Mouse (Mus musculus) left cerebral cortex, adult 2 months (tissue): Measurements from ENCODE around the gene Muc15. TPM values are rescaled to one million over a fixed set of nuclear protein-coding genes. Genes with fewer than 3 reads are reported as not detected.

Experiments
- DNase-seq, 2 experiments: peaks; one replicate each; pipeline ENCODE4 v3.0.0; 2021 to 2022; ENCODE audit warnings: low spot score in 2 of 2, mixed read lengths in 1 of 2; ENCODE audit errors: extremely low spot score in 1 of 2
- H3K27ac ChIP-seq: fragments of 200-600 bp; 2 replicates; pipeline ENCODE4 v1.8.1; 2022
- H3K4me3 ChIP-seq: fragments of 200-600 bp; 2 replicates; pipeline ENCODE4 v1.8.1; 2022
- CTCF ChIP-seq: fragments of 200-600 bp; IDR thresholded peaks from 2 replicates; pipeline ENCODE4 v1.8.1; 2022; ENCODE audit warnings: antibody characterized with exemption, mild to moderate bottlenecking, moderate library complexity
- intact Hi-C: fragments of 180-260 bp; cut with DNase I; formaldehyde crosslinking; loops from one replicate; pipeline ENCODE4 v1.15.1; 2025
- long read RNA-seq, 2 experiments: library from polyadenylated mRNA; stranded (forward); transcript quantifications; one replicate each; pipeline ENCODE4 v2.0.0; 2021; ENCODE audit warnings: borderline mapping rate in 2 of 2
- total RNA-seq, 2 experiments: library from RNA; stranded (reverse); gene quantifications; 2 replicates each; pipeline ENCODE4 v1.2.3; 2021

The Muc15 gene
- total RNA-seq, result under 1 TPM; 0.11 to 0.12 TPM
- long read RNA-seq, experiment 1, result 0 reads
- long read RNA-seq, experiment 2, result 0 reads

DNA sequence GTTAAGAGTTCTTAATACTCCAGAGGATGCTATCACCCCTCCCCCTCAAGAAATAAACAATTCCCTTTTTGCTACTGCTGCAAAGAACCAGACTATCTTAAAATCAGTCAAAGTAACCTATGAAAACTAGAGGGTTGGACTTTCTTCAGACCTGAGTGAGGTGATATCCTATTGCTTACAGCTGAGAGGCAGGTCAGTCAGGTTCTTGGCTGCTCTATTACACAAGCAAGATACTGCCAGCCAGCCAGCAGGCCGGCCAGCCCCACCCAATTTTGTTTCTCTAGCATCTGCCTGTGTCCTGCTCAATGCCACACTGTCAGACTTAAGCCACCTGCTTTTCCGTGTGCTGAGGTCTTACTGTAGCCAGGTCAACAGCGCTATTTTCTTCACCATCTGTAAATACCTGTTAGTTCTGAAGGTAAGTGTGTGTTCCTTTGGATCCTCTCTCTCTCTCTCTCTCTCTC, at the start of gene Muc15:
Gene Muc15 (plus strand): TSS at position 51 of the 464 bp plus-strand sequence.
- no peak for TF ChIP-seq CTCF

GRCm38 (mm10) chr2:110709436-110709835, 11.7 kb upstream of the Muc15 start:
- H3K4me3 ChIP-seq, result no peak overlapping the region
- intact Hi-C loops, result no loop called here
- no peak for TF ChIP-seq CTCF
- peak overlapping the region; percentile 82 for H3K27ac ChIP-seq
- no peak for DNase-seq

More for the DNA sequence above, at the start of gene Muc15:
- intact Hi-C loops, result loop anchor here (10.0 kb wide), 1 partner anchor 223 kb away; no protein-coding TSS in a partner anchor
- Histone ChIP-seq H3K4me3 (no peak within 1 kb of the TSS), H3K27ac (peak within 1 kb of the TSS; percentile 41; the same call in 1 of the 2 replicates)
- no peak for DNase-seq

DNA sequence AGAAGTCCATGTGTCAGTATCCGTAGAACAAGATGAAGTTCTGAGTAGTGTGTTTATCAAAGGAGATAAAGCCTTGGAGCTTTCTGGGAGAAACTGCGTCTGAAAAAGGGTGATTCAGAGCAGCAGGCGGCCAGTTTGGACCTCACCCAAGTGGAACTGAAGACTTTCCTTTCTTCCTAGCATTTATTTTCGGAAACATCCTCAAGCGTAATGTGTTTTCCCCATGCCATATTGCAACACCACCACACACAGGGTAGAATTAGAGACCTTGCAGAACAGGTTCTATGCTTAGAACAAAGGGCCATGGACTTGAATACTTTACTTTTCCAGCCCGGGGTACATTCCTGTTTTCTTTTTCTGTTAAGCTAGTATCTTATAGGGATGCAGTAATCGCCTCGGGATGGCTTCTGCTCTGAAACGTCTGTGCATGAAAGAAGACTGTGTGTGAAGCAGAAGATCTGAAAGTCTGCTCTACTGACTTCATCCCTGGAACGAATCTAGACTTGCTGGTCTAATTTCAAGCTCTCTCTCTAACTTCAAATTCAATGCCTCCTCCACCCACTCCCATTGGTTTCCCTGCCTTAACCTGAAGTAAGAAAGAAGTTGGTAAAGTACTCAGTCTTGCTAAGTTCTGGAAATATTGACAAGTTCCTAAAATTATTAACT, 11.0 kb upstream of the Muc15 start:
- Histone ChIP-seq H3K4me3 (no peak overlapping the region), H3K27ac (peak overlapping the region; percentile 82)
- intact Hi-C loops, result loop anchor here (1.0 to 5.0 kb wide), 2 partner anchors 9 to 38 kb away; no protein-coding TSS in a partner anchor
- peak; percentile 21 to 49 for DNase-seq
- no peak for TF ChIP-seq CTCF

- Histone ChIP-seq H3K4me3 (no peak overlapping the region), H3K27ac (peak overlapping the region; percentile 37; the same call in 1 of the 2 replicates)
- DNase-seq, result no peak
- intact Hi-C loops, result loop anchor here (1.0 kb wide), 1 partner anchor 9 kb away; no protein-coding TSS in a partner anchor
- no peak for TF ChIP-seq CTCF
Measured at GRCm38 (mm10) chr2:110719051-110719450, 2.1 kb upstream of the Muc15 start.

DNA sequence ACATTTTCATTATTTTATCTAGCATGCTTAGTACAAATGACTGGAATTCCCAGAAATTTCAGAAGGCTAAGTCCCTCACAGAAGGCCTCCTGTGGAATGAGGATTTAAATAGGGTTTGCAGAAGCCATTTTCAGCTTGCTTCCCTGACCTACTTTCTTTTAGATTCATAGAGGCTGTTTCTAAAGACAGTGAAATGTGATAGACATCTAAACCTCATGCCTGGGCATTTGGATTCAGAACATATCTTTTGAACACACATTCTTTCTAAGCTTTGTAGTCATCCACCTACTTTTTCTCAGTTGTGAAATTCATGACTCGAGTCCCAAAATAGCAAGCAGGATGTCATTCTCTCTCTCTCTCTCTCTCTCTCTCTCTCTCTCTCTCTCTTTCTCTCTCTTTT, 1.1 kb downstream of the Muc15 start:
- Histone ChIP-seq H3K4me3 (no peak overlapping the region), H3K27ac (peak overlapping the region; percentile 36; the same call in 1 of the 2 replicates)
- DNase-seq, result no peak
- no peak for TF ChIP-seq CTCF
- intact Hi-C loops, result loop anchor here (10.0 kb wide), 1 partner anchor 223 kb away; no protein-coding TSS in a partner anchor

DNA sequence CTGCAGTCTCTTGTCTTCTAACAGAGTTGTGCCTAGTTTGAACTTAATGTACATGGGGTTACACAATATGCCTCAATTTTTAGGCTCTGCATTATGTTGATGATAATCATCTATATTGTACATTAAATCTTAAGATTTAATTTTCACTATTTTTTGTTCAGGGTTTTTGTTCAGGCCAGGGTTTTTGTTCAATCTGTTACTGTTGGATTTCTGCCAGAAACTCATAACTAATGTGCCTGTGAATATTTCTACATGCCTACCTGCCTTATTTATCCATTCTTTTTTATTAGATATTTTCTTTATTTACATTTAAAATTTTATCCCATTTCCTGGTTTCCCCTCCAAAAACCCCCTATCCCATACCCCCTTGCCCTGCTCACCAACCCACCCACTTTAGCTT, 5.0 kb downstream of the Muc15 start:
- TF ChIP-seq CTCF, result no peak
- DNase-seq, result no peak
- Histone ChIP-seq H3K4me3 (no peak overlapping the region), H3K27ac (no peak overlapping the region)
- intact Hi-C loops, result loop anchor here (10.0 kb wide), 1 partner anchor 219 kb away; no protein-coding TSS in a partner anchor

DNA sequence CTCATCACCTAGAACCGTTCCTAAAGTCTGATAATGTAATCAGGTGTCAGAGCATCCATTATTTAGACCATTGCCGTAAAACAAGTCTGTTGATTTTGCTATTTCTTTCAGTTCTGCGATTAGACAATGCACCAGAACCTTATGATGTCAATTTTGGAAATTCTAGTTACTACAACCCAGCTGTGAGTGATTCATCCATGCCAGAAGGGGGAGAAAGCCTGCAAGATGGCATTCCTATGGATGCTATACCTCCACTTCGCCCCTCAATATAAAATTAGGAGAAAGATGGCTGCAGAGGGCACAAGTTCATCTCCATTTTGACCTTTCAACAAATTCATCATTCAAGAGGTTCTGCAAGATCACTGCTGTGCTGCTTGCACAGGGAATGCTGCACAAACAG, 16.1 kb downstream of the Muc15 start:
- intact Hi-C loops, result no loop called here
- Histone ChIP-seq H3K4me3 (no peak overlapping the region), H3K27ac (peak overlapping the region; percentile 68)
- TF ChIP-seq CTCF, result no peak
- no peak for DNase-seq

DNA sequence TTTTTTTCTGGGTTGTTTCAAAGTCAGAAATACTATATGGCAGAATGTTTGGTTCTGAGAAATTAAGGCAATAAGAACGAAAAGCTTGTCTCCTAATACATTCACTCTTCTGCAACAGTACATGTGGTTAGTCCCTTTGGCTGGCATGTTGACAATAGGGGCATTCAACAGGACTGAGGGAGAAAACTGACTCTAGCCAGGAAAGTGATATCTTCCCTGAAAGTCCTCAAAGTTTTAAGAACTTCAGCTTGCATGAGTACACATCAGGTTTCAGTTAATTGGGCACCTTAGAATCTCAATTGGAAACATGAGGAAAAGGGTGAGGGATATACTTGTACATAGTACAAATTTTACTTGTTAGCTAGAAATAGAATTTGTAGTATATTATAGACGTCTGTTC, 16.8 kb downstream of the Muc15 start:
- intact Hi-C loops, result no loop called here
- no peak for TF ChIP-seq CTCF
- no peak for DNase-seq
- Histone ChIP-seq H3K27ac (no peak overlapping the region; the same call in 1 of the 2 replicates), H3K4me3 (no peak overlapping the region)

DNA sequence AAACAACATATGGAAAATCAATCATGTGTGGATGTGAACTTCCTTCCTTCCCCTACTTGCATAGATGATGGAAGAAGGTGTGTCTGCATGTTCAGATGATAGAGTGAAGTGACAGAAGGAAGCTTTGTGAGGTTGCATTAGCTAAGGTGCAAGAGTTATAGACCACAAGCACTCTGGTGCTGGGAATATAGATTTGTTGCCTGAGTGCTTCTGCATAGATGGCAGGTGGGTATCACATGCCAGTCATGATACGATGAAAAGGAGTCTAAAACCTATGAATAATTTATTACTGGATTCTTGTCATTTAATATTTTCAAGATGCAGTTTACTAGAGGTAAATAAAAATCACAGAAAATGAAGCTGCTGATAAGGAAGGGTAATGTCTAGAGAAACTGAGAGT, 18.6 kb downstream of the Muc15 start:
- no peak for DNase-seq
- Histone ChIP-seq H3K27ac (no peak overlapping the region), H3K4me3 (no peak overlapping the region)
- intact Hi-C loops, result no loop called here
- TF ChIP-seq CTCF, result no peak

- TF ChIP-seq CTCF, result no peak
- intact Hi-C loops, result no loop called here
- no peak for DNase-seq
- Histone ChIP-seq H3K27ac (no peak overlapping the region), H3K4me3 (no peak overlapping the region)
Measured at GRCm38 (mm10) chr2:110740493-110740892, 19.4 kb downstream of the Muc15 start.

- no peak for TF ChIP-seq CTCF
- H3K27ac ChIP-seq, result no peak overlapping the region
- intact Hi-C loops, result no loop called here
- no peak overlapping the region for H3K4me3 ChIP-seq
- DNase-seq, result no peak
Measured at GRCm38 (mm10) chr2:110757556-110757955, 36.4 kb downstream of the Muc15 start.

DNA sequence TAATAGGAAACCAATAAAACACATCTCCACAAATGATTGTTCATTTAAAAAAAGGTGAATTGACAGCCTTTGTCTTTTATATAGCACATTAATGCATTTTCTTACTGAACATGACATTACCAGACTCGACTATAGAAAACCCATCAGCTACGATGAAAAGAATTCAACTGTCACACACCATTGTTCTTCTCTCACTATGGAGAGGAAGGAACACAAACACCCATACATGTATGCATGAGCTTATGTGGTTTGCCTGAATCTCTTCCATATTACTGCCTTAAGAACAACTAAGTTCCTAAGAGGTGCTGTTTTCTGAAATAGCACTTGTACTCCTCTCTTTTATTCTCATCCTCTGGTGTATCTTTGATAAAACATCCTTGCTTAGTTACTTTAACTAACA, 38.3 kb downstream of the Muc15 start:
- Histone ChIP-seq H3K27ac (no peak overlapping the region), H3K4me3 (no peak overlapping the region)
- DNase-seq, result no peak
- intact Hi-C loops, result no loop called here
- TF ChIP-seq CTCF, result no peak
